Mouse (Mus musculus) ES-Bruce4 (cell line): ENCODE results near the gene Stoml1. TPM values are rescaled to one million over a fixed set of nuclear protein-coding genes. Genes with fewer than 3 reads are reported as not detected.

Experiments used
- H3K27ac ChIP-seq: 2 replicates; pipeline ENCODE4 v1.5.1; 2012; ENCODE audit warnings: low read length, inconsistent platforms; ENCODE audit not compliant: insufficient read depth
- H3K27me3 ChIP-seq: 2 replicates; pipeline ENCODE4 v1.6.1; 2012; ENCODE audit warnings: mild to moderate bottlenecking, low read length, inconsistent platforms; ENCODE audit not compliant: control insufficient read depth, poor library complexity, insufficient read depth, severe bottlenecking
- H3K36me3 ChIP-seq: 2 replicates; pipeline ENCODE4 v1.6.1; 2012; ENCODE audit warnings: inconsistent platforms, mild to moderate bottlenecking, low read length, moderate library complexity; ENCODE audit not compliant: control insufficient read depth, poor library complexity, insufficient read depth, severe bottlenecking
- H3K4me1 ChIP-seq: one replicate; pipeline ENCODE4 v1.8.1; 2011; ENCODE audit warnings: low read length; ENCODE audit not compliant: control insufficient read depth, insufficient read depth
- H3K4me3 ChIP-seq: 2 replicates; pipeline ENCODE4 v1.5.1; 2011; ENCODE audit warnings: low read depth, mild to moderate bottlenecking, low read length
- H3K9ac ChIP-seq: 2 replicates; pipeline ENCODE4 v1.6.1; 2012; ENCODE audit warnings: low read depth, mild to moderate bottlenecking, inconsistent platforms; ENCODE audit not compliant: poor library complexity, severe bottlenecking
- H3K9me3 ChIP-seq: replicated peaks from 2 replicates; pipeline ENCODE4 v1.6.1; 2012; ENCODE audit warnings: mild to moderate bottlenecking, low read length, inconsistent platforms; ENCODE audit not compliant: control insufficient read depth, poor library complexity, insufficient read depth, severe bottlenecking
- CTCF ChIP-seq: IDR thresholded peaks from one replicate; pipeline ENCODE4 v1.8.1; 2011; ENCODE audit warnings: low read depth, low read length
- EP300 ChIP-seq: IDR thresholded peaks from 2 replicates; pipeline ENCODE4 v1.6.1; 2011; ENCODE audit warnings: low read depth, low read length; ENCODE audit not compliant: insufficient read depth
- POLR2A ChIP-seq: IDR thresholded peaks from one replicate; pipeline ENCODE4 v1.8.1; 2011; ENCODE audit warnings: low read length; ENCODE audit not compliant: insufficient read depth
- polyA plus RNA-seq: library from polyadenylated mRNA; stranded (reverse); fragments of >200 nt; gene quantifications from 2 replicates; pipeline ENCODE4 v1.2.4, GENCODE M21; 2011; ENCODE audit warnings: low read depth; ENCODE audit not compliant: missing spikeins, insufficient read depth, insufficient read length

Gene Stoml1
- polyA plus RNA-seq, 1 experiment: 24.6 TPM

GRCm38 (mm10) chr9:58297961-58298477 is 45.1 kb downstream of the Stoml1 start:
- Histone ChIP-seq H3K36me3 (no peaks in the 10 kb centered on the region), H3K4me3 (no peak overlapping the region), H3K27ac (no peak overlapping the region), H3K9ac (no peak overlapping the region), H3K9me3 (no peaks in the 10 kb centered on the region), H3K4me1 (peaks cover 5% of the 10 kb centered on the region), H3K27me3 (no peaks in the 10 kb centered on the region)
- no peak for TF ChIP-seq EP300
- TF ChIP-seq CTCF: no peak
- no peak for TF ChIP-seq POLR2A

GRCm38 (mm10) chr9:58299356-58299799 is 46.4 kb downstream of the Stoml1 start:
- peaks cover 5% of the 10 kb centered on the region for H3K4me1 ChIP-seq
- no peaks in the 10 kb centered on the region for H3K36me3 ChIP-seq
- TF ChIP-seq CTCF (no peak), POLR2A (no peak), EP300 (no peak)
- no peaks in the 10 kb centered on the region for H3K9me3 ChIP-seq
- no peak overlapping the region for H3K4me3 ChIP-seq
- no peaks in the 10 kb centered on the region for H3K27me3 ChIP-seq
- H3K9ac ChIP-seq: no peak overlapping the region
- no peak overlapping the region for H3K27ac ChIP-seq

GRCm38 (mm10) chr9:58303115-58303514 is 50.2 kb downstream of the Stoml1 start:
- H3K27me3 ChIP-seq: no peaks in the 10 kb centered on the region
- no peaks in the 10 kb centered on the region for H3K4me1 ChIP-seq
- H3K27ac ChIP-seq: no peak overlapping the region
- H3K9ac ChIP-seq: no peak overlapping the region
- H3K36me3 ChIP-seq: no peaks in the 10 kb centered on the region
- no peak overlapping the region for H3K4me3 ChIP-seq
- TF ChIP-seq EP300 (no peak), POLR2A (no peak), CTCF (no peak)
- H3K9me3 ChIP-seq: no peaks in the 10 kb centered on the region

- TF ChIP-seq EP300 (no peak), CTCF (no peak), POLR2A (no peak)
- Histone ChIP-seq H3K36me3 (no peaks in the 10 kb centered on the region), H3K9me3 (no peaks in the 10 kb centered on the region), H3K4me1 (no peaks in the 10 kb centered on the region), H3K27ac (no peak overlapping the region), H3K27me3 (no peaks in the 10 kb centered on the region), H3K4me3 (no peak overlapping the region), H3K9ac (no peak overlapping the region)
Observed at GRCm38 (mm10) chr9:58303599-58304271, 50.8 kb downstream of the Stoml1 start.

GRCm38 (mm10) chr9:58305686-58306085 is 52.7 kb downstream of the Stoml1 start:
- H3K4me3 ChIP-seq: no peak overlapping the region
- H3K4me1 ChIP-seq: no peaks in the 10 kb centered on the region
- no peaks in the 10 kb centered on the region for H3K27me3 ChIP-seq
- TF ChIP-seq POLR2A: no peak
- no peak for TF ChIP-seq EP300
- no peak for TF ChIP-seq CTCF
- no peak overlapping the region for H3K9ac ChIP-seq
- H3K9me3 ChIP-seq: no peaks in the 10 kb centered on the region
- no peaks in the 10 kb centered on the region for H3K36me3 ChIP-seq
- no peak overlapping the region for H3K27ac ChIP-seq

- Histone ChIP-seq H3K27ac (no peak overlapping the region), H3K36me3 (no peaks in the 10 kb centered on the region), H3K9ac (no peak overlapping the region), H3K4me3 (no peak overlapping the region), H3K9me3 (no peaks in the 10 kb centered on the region), H3K4me1 (no peaks in the 10 kb centered on the region), H3K27me3 (no peaks in the 10 kb centered on the region)
- TF ChIP-seq CTCF (no peak), EP300 (no peak), POLR2A (no peak)
Observed at GRCm38 (mm10) chr9:58308395-58308794, 55.4 kb downstream of the Stoml1 start.
